Mouse (Mus musculus): Measurements from ENCODE around the gene Aox3. TPM values are rescaled to one million over a fixed set of nuclear protein-coding genes. Genes with fewer than 3 reads are reported as not detected.

Gene Aox3
- polyA plus RNA-seq, 1 experiment, result 0.43 TPM

- 84% methylated on average over 6 of the region's 6 CpGs for WGBS
- Histone ChIP-seq H3K36me3 (ENCODE audit: control insufficient read depth, insufficient read depth, low read length) (no peaks in the 10 kb centered on the region), H3K27me3 (ENCODE audit: control insufficient read depth, insufficient read depth, low read length) (no peaks in the 10 kb centered on the region), H3K4me1 (replicated peaks; ENCODE audit: control insufficient read depth, insufficient read depth, low read length) (no peaks in the 10 kb centered on the region), H3K4me3 (ENCODE audit: control insufficient read depth, insufficient read depth, low read length) (no peak overlapping the region), H3K27ac (ENCODE audit: control insufficient read depth, insufficient read depth, low read length) (no peak overlapping the region)
- DNase-seq, result no peak
- TF ChIP-seq CTCF (IDR thresholded peaks at IDR 0.05; ENCODE audit: borderline replicate concordance, control insufficient read depth, extremely low read depth, insufficient read depth, low read length, poor library complexity) (no peak), POLR2A (IDR thresholded peaks at IDR 0.05; ENCODE audit: control insufficient read depth, extremely low read depth, insufficient read depth, low read length, poor library complexity) (no peak)
These were observed 115.2 kb downstream of the Aox3 start for GRCm38 (mm10) chr1:58228086-58228485.

GRCm38 (mm10) chr1:58228916-58229315 lies 116.0 kb downstream of the Aox3 start:
- Histone ChIP-seq H3K36me3 (ENCODE audit: control insufficient read depth, insufficient read depth, low read length) (no peaks in the 10 kb centered on the region), H3K4me3 (ENCODE audit: control insufficient read depth, insufficient read depth, low read length) (no peak overlapping the region), H3K27ac (ENCODE audit: control insufficient read depth, insufficient read depth, low read length) (no peak overlapping the region), H3K27me3 (ENCODE audit: control insufficient read depth, insufficient read depth, low read length) (no peaks in the 10 kb centered on the region), H3K4me1 (replicated peaks; ENCODE audit: control insufficient read depth, insufficient read depth, low read length) (no peaks in the 10 kb centered on the region)
- DNase-seq, result no peak
- TF ChIP-seq CTCF (IDR thresholded peaks at IDR 0.05; ENCODE audit: borderline replicate concordance, control insufficient read depth, extremely low read depth, insufficient read depth, low read length, poor library complexity) (no peak), POLR2A (IDR thresholded peaks at IDR 0.05; ENCODE audit: control insufficient read depth, extremely low read depth, insufficient read depth, low read length, poor library complexity) (no peak)

GRCm38 (mm10) chr1:58229774-58230173 lies 116.8 kb downstream of the Aox3 start:
- TF ChIP-seq POLR2A (IDR thresholded peaks at IDR 0.05; ENCODE audit: control insufficient read depth, extremely low read depth, insufficient read depth, low read length, poor library complexity), result no peak
- TF ChIP-seq CTCF (IDR thresholded peaks at IDR 0.05; ENCODE audit: borderline replicate concordance, control insufficient read depth, extremely low read depth, insufficient read depth, low read length, poor library complexity), result no peak
- no peaks in the 10 kb centered on the region for H3K36me3 ChIP-seq (ENCODE audit: control insufficient read depth, insufficient read depth, low read length)
- H3K27ac ChIP-seq (ENCODE audit: control insufficient read depth, insufficient read depth, low read length), result no peak overlapping the region
- H3K27me3 ChIP-seq (ENCODE audit: control insufficient read depth, insufficient read depth, low read length), result no peaks in the 10 kb centered on the region
- DNase-seq, result no peak
- 94% methylated on average over 4 of the region's 4 CpGs for WGBS
- no peaks in the 10 kb centered on the region for H3K4me1 ChIP-seq (replicated peaks; ENCODE audit: control insufficient read depth, insufficient read depth, low read length)
- no peak overlapping the region for H3K4me3 ChIP-seq (ENCODE audit: control insufficient read depth, insufficient read depth, low read length)

- Histone ChIP-seq H3K27me3 (ENCODE audit: control insufficient read depth, insufficient read depth, low read length) (no peaks in the 10 kb centered on the region), H3K27ac (ENCODE audit: control insufficient read depth, insufficient read depth, low read length) (no peak overlapping the region), H3K4me3 (ENCODE audit: control insufficient read depth, insufficient read depth, low read length) (no peak overlapping the region), H3K4me1 (replicated peaks; ENCODE audit: control insufficient read depth, insufficient read depth, low read length) (no peaks in the 10 kb centered on the region), H3K36me3 (ENCODE audit: control insufficient read depth, insufficient read depth, low read length) (no peaks in the 10 kb centered on the region)
- DNase-seq, result no peak
- TF ChIP-seq POLR2A (IDR thresholded peaks at IDR 0.05; ENCODE audit: control insufficient read depth, extremely low read depth, insufficient read depth, low read length, poor library complexity) (no peak), CTCF (IDR thresholded peaks at IDR 0.05; ENCODE audit: borderline replicate concordance, control insufficient read depth, extremely low read depth, insufficient read depth, low read length, poor library complexity) (no peak)
- WGBS, result 85% methylated on average over 5 of the region's 5 CpGs
These were observed 117.6 kb downstream of the Aox3 start for GRCm38 (mm10) chr1:58230542-58230941.

- TF ChIP-seq CTCF (IDR thresholded peaks at IDR 0.05; ENCODE audit: borderline replicate concordance, control insufficient read depth, extremely low read depth, insufficient read depth, low read length, poor library complexity) (no peak), POLR2A (IDR thresholded peaks at IDR 0.05; ENCODE audit: control insufficient read depth, extremely low read depth, insufficient read depth, low read length, poor library complexity) (no peak)
These were observed 122.5 kb downstream of the Aox3 start for GRCm38 (mm10) chr1:58235405-58235804.

GRCm38 (mm10) chr1:58237527-58238299 lies 124.8 kb downstream of the Aox3 start:
- DNase-seq, result no peak
- WGBS, result 87% methylated on average over 4 of the region's 4 CpGs
- H3K27me3 ChIP-seq (ENCODE audit: control insufficient read depth, insufficient read depth, low read length), result no peaks in the 10 kb centered on the region

More at GRCm38 (mm10) chr1:58235405-58235804, 122.5 kb downstream of the Aox3 start:
- 64% methylated on average over 5 of the region's 5 CpGs for WGBS
- no peaks in the 10 kb centered on the region for H3K27me3 ChIP-seq (ENCODE audit: control insufficient read depth, insufficient read depth, low read length)
- H3K4me3 ChIP-seq (ENCODE audit: control insufficient read depth, insufficient read depth, low read length), result no peak overlapping the region
- no peaks in the 10 kb centered on the region for H3K36me3 ChIP-seq (ENCODE audit: control insufficient read depth, insufficient read depth, low read length)
- no peak overlapping the region for H3K27ac ChIP-seq (ENCODE audit: control insufficient read depth, insufficient read depth, low read length)
- DNase-seq, result no peak
- H3K4me1 ChIP-seq (replicated peaks; ENCODE audit: control insufficient read depth, insufficient read depth, low read length), result no peaks in the 10 kb centered on the region; the same call in 1 of the 2 replicates

More at GRCm38 (mm10) chr1:58237527-58238299, 124.8 kb downstream of the Aox3 start:
- no peak overlapping the region for H3K4me3 ChIP-seq (ENCODE audit: control insufficient read depth, insufficient read depth, low read length)
- no peaks in the 10 kb centered on the region for H3K36me3 ChIP-seq (ENCODE audit: control insufficient read depth, insufficient read depth, low read length)
- H3K27ac ChIP-seq (ENCODE audit: control insufficient read depth, insufficient read depth, low read length), result no peak overlapping the region
- TF ChIP-seq POLR2A (IDR thresholded peaks at IDR 0.05; ENCODE audit: control insufficient read depth, extremely low read depth, insufficient read depth, low read length, poor library complexity) (no peak), CTCF (IDR thresholded peaks at IDR 0.05; ENCODE audit: borderline replicate concordance, control insufficient read depth, extremely low read depth, insufficient read depth, low read length, poor library complexity) (no peak)
- no peaks in the 10 kb centered on the region; the same call in 1 of the 2 replicates for H3K4me1 ChIP-seq (replicated peaks; ENCODE audit: control insufficient read depth, insufficient read depth, low read length)

Measured in thymus, adult 2 months (tissue).